Mouse (Mus musculus) left cerebral cortex, adult 2 months (tissue): ENCODE data around the gene Sf3b2. TPM values are rescaled to one million over a fixed set of nuclear protein-coding genes. Genes with fewer than 3 reads are reported as not detected.
A peak's percentile ranks its signal among the peaks of the same experiment; 100 is the strongest.

Experiments
- DNase-seq, 2 experiments: peaks; one replicate each; pipeline ENCODE4 v3.0.0; 2021 to 2022; ENCODE audit warnings: low spot score in 2 of 2, mixed read lengths in 1 of 2; ENCODE audit errors: extremely low spot score in 1 of 2
- H3K27ac ChIP-seq: fragments of 200-600 bp; 2 replicates; pipeline ENCODE4 v1.8.1; 2022
- H3K4me3 ChIP-seq: fragments of 200-600 bp; 2 replicates; pipeline ENCODE4 v1.8.1; 2022
- CTCF ChIP-seq: fragments of 200-600 bp; IDR thresholded peaks from 2 replicates; pipeline ENCODE4 v1.8.1; 2022; ENCODE audit warnings: antibody characterized with exemption, mild to moderate bottlenecking, moderate library complexity
- intact Hi-C: fragments of 180-260 bp; cut with DNase I; formaldehyde crosslinking; loops from one replicate; pipeline ENCODE4 v1.15.1; 2025
- total RNA-seq, 2 experiments: library from RNA; stranded (reverse); gene quantifications; 2 replicates each; pipeline ENCODE4 v1.2.3; 2021

Sf3b2 gene
- total RNA-seq, 2 experiments from 2014 or later, result 194 to 201 TPM

DNA sequence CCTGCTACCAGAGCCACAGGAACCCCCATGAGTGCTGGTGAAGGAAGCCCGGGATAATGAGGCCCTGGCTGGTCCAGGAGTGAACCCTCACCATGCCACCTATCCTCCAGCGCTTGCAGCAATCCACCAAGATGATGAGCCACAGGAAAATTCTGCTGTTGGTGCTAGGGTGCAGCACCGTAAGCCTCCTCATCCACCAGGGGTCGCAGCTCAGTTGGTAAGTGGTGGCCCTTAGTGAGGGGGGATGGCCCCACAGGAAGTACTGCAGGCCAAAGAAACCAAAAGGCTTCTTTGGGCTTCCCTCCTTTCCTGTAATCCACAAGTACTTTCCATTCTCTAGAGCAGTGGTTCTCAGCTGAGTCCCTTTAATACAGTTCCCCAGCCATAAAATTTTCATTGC, 7.2 kb upstream of the Sf3b2 start:
- TF ChIP-seq CTCF, result peak; percentile 64
- Histone ChIP-seq H3K27ac (no peak overlapping the region), H3K4me3 (no peak overlapping the region)
- no peak for DNase-seq
- intact Hi-C loops, result loop anchor here (2.0 kb wide), 1 partner anchor 46 kb away; the partner anchor contains the start of gene Cst6

DNA sequence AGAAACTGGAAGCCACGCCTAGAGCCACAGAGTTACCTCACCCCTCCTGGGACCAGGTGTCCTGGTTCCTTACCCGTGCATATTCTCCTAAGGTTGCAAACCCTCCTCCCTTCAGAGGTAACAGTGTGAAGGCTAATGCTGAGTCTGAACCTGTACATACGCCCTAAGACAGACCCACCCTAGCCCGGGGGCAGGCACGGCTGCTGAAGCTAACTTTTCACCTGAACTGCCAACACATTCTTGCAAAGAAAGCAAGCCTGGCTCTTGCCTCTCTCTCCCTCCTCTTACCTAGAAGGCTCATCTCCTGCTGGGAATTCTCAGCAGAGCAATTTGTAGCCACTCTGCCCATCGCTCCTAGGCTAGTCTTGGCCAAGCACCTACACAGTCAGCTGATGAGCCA, 5.3 kb upstream of the Sf3b2 start:
- TF ChIP-seq CTCF, result no peak
- intact Hi-C loops, result no loop called here
- DNase-seq, result no peak

DNA sequence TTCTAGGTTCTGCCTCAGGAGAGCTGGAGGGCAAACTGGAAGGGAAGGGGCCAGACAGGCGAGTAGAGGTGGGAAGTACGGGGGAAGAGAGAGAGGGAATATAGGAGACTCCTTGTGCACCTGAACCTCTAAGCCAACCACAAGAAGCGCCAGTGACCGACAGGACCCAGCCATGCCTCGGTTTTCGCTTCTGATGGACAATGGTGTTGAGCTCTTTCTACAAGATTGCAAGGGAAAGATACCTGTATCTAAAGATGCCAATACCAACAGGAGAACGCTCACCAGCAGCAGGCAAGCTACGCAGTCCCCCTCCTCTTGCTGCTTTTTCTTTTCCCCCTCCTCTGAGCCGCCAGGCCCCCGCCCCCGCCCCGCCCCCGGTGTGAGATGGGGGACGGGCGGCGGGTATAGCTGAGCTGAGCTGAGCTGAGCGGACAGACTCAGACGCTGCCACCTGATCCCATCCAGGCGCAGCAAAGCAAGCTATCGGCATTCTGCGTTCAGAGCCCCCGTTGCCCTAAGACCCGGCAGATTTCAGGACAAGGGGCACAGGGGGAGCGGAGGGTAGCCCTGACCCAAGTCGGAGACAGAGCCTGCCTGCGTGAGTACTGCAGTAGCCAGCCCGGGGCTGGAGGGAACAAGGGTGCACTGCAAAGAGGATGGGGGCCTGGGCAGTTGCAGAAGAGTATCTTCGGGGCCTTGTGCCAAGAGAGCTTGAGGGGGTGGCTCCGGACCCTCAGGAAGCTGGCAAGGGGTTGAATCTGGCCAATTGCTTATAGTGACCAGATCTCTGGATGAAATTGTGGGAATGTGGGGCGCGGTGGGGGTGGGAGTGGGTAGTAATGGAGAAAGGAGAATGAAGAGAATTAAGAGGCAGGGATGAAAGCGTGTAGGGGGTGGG, 2.9 kb upstream of the Sf3b2 start, which contains the start of gene Gal3st3:
Gene Gal3st3, plus strand, starts transcription at position 429 of the 898 bp plus-strand sequence.
- Histone ChIP-seq H3K27ac (peak within 1 kb of the TSS; percentile 97), H3K4me3 (peak within 1 kb of the TSS; percentile 74)
- peak; percentile 52 to 69 for DNase-seq
- intact Hi-C loops, result no loop called here
- no peak for TF ChIP-seq CTCF

More for the DNA sequence above, 5.3 kb upstream of the Sf3b2 start:
- H3K27ac ChIP-seq, result no peak overlapping the region
- no peak overlapping the region for H3K4me3 ChIP-seq

DNA sequence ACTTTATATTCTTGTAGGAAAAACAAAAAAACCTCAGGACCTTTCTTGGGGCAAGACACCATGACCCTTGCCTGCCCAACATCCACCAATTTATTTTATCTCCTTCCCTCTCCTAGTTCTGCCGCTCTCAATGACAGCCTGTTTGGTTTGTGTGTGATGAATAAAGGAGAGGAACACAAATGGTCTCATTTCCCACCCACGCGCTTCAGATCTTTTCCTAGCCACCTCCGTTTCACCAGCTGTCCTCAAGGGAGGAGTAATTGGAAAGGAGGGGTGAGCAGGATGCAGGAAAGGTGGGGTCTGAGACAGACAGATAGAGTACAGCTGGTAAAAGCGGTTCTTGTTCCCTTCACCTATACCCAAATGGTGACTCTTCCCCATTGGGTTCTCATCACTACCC, 1.4 kb upstream of the Sf3b2 start:
- TF ChIP-seq CTCF, result no peak
- intact Hi-C loops, result no loop called here
- peak; percentile 53 to 64 for DNase-seq
- H3K4me3 ChIP-seq, result no peak overlapping the region
- H3K27ac ChIP-seq, result peak overlapping the region; percentile 97

DNA sequence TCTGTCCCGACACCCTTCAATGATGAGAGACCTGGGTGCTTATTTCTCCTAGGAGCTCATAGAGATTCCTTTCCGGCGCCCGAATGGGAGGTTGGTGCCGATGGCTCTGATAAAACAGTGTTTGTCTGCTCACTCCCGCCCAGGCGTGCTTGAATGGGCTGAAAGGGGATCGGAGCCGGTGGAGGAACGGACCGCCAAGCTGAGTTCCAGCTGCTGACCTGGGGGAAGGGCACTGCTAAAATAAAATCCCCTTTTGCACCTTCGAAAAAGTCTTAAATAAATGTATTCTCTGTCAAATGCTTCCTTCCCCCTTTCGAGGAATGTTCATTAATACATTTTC, 451 bp upstream of the Sf3b2 start:
- no peak for DNase-seq
- Histone ChIP-seq H3K4me3 (peak overlapping the region; percentile 86), H3K27ac (peak overlapping the region; percentile 87)
- no peak for TF ChIP-seq CTCF
- intact Hi-C loops, result loop anchor here (1.0 kb wide), 2 partner anchors 22 to 93 kb away; partner anchors contain the start of genes Pacs1 and Sart1

DNA sequence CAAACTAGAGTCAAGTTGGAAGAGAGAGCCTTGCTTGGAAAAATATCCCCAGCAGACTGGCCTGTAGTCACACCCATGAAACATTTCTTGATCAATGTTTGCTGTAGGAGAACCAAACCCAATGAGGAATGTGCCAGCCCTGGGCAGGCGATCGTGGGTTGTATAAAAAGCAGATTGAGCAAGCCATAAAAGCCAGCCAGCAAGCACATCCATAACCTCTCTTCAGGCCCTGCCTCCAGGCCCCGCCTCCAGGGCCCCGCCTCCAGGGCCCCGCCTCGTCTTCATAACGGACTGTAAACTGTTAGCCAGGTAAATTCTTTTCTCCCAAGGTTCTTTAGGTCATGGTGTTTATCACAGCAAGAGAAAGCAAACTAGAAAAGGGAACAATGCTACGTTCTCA, 16.9 kb downstream of the Sf3b2 start:
- intact Hi-C loops, result loop anchor here (10.0 kb wide), 1 partner anchor 114 kb away; no protein-coding TSS in a partner anchor
- Histone ChIP-seq H3K4me3 (no peak overlapping the region), H3K27ac (no peak overlapping the region)
- no peak for DNase-seq
- TF ChIP-seq CTCF, result no peak

DNA sequence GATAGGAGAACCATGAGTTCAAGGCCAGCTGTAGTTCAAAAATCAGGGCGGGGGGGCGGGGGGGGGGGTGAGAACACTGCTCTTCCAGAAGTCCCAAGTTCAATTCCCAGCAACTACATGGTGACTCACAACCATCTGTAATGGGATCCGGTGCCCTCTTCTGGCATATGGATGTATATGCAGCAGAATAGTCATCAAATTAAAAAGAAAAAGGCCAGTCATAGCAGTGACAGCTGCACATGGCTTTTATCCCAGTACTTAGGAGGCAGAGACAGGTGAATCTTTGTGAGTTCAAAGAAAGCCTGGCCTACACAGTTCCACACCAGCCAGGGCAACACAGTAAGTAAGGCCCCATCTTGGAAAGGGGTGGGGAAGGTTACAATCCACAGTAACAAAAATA, 18.1 kb downstream of the Sf3b2 start:
- no peak for DNase-seq
- peak; percentile 23 for TF ChIP-seq CTCF
- Histone ChIP-seq H3K4me3 (no peak overlapping the region), H3K27ac (no peak overlapping the region)
- intact Hi-C loops, result loop anchor here (10.0 kb wide), 1 partner anchor 112 kb away; no protein-coding TSS in a partner anchor

DNA sequence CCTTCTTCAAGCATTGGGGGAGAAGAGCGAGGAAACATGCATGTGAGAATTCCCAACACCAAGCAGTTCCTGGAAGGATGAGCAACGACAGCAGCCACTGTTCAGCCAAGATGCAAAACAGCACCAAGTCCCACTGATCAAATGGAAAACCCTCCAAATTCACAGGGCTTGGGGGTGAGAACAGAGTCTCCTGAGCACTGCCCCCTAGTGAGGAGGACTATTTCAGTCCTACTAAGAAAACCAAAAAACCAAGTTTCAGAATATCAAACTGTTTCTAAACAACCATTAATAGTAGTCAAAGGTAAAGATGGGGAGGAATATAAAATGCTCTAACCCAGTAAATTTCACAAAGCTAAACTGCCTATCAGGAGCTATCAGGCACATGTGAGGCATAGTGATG, 18.7 kb downstream of the Sf3b2 start:
- no peak overlapping the region for H3K4me3 ChIP-seq
- peak; percentile 21 for TF ChIP-seq CTCF
- H3K27ac ChIP-seq, result no peak overlapping the region
- no peak for DNase-seq
- intact Hi-C loops, result loop anchor here (10.0 kb wide), 1 partner anchor 112 kb away; no protein-coding TSS in a partner anchor

DNA sequence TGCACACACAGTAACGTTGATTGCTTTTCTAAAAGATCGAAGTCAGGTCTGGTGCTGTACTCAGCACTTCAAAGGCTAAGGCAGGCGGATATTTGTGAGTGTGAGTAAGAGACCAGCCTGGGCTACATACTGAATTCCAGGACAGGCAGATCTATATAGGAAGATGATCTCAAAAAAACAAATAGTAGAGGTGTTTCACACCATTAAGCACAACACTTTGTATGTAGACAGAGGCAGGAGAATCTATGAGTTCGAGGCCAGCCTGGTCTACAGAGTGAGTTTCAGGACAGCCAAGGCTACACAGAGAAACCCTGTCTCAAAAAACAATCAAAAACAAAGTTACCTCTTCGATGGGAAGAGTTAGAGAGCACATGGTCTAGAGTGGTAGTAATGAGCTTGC, 19.5 kb downstream of the Sf3b2 start:
- no peak for DNase-seq
- TF ChIP-seq CTCF, result no peak
- no peak overlapping the region for H3K27ac ChIP-seq
- intact Hi-C loops, result loop anchor here (10.0 kb wide), 1 partner anchor 111 kb away; no protein-coding TSS in a partner anchor
- no peak overlapping the region for H3K4me3 ChIP-seq

DNA sequence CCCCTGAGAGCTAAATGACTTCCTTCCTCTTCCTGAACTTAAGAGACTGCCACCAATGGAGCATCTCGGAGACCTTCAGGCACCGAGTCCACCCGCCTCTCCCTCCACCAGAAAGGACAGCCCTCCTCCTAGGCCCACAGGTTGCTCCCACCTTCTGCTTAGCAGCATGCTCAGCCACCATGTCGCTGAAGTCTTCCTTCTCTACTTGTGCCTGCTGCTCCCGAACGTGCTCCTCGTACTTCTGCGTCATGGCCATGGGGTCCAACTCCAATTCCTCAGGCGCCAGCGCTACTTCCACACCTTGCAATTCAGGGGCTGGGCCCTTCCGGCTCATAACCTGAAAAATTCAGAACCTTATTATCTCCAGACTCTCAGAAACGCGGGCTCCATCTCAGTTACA, 20.6 kb downstream of the Sf3b2 start:
- intact Hi-C loops, result loop anchor here (10.0 kb wide), 1 partner anchor 110 kb away; no protein-coding TSS in a partner anchor
- no peak for TF ChIP-seq CTCF
- Histone ChIP-seq H3K27ac (peak overlapping the region; percentile 92), H3K4me3 (no peak overlapping the region)
- DNase-seq, result no peak

DNA sequence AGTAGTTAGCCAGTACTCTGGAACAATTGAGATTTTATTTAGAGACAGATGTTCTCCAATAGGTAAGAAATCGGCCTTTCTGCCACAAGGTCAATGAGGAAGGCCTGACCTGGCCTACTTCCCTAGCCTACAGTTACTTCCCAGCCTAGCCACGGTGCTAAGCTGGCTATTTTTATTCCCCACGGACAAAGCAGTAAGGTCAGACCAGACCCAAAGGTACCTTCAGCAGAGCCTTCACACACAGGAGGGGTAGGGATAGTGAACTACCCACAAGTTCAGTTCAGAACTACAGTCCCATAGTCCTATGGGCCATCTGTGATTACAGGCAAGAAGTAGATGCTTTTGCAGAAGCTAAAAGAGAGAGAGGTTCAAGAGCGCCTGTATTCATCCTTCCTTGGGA, 21.3 kb downstream of the Sf3b2 start:
- DNase-seq, result no peak

More for the DNA sequence above, 21.3 kb downstream of the Sf3b2 start:
- intact Hi-C loops, result loop anchor here (1.0 to 10.0 kb wide), 3 partner anchors 21 to 109 kb away; partner anchors contain the start of gene Sf3b2
- Histone ChIP-seq H3K27ac (peak overlapping the region; percentile 92), H3K4me3 (no peak overlapping the region)
- TF ChIP-seq CTCF, result no peak
